Mouse (Mus musculus): ENCODE measurements around the gene Lamb1. TPM values are rescaled to one million over a fixed set of nuclear protein-coding genes. Genes with fewer than 3 reads are reported as not detected.
A peak's percentile ranks its signal among the peaks of the same experiment; 100 is the strongest.

The Lamb1 gene
- polyA plus RNA-seq, 1 experiment from 2014 or later: 60.4 TPM

GRCm38 (mm10) chr12:31314310-31314709 is 49.3 kb downstream of the Lamb1 start:
- Histone ChIP-seq H3K4me2 (no peak overlapping the region), H3K27me3 (no peaks in the 10 kb centered on the region), H3K9ac (replicated peaks) (no peak overlapping the region), H3K4me1 (replicated peaks) (no peaks in the 10 kb centered on the region), H3K36me3 (peaks cover 98% of the 10 kb centered on the region), H3K9me3 (0 out of 2 replicates have a peak, but pooled peaks cover 3% of the 10 kb centered on the region), H3K27ac (no peak overlapping the region), H3K4me3 (replicated peaks) (no peak overlapping the region)
- ATAC-seq (ENCODE audit: insufficient number of reproducible peaks, insufficient read depth, low FRiP score, low TSS enrichment, low read depth): no peak
- WGBS: 95% methylated on average over 7 of the region's 7 CpGs

- no peak overlapping the region for H3K4me2 ChIP-seq
- 0 out of 2 replicates have a peak, but pooled peaks cover 3% of the 10 kb centered on the region for H3K9me3 ChIP-seq
- H3K9ac ChIP-seq (replicated peaks): no peak overlapping the region
- 79% methylated on average over 6 of the region's 6 CpGs for WGBS
- peaks cover 95% of the 10 kb centered on the region for H3K36me3 ChIP-seq
- no peak overlapping the region for H3K4me3 ChIP-seq (replicated peaks)
- no peak for ATAC-seq (ENCODE audit: insufficient number of reproducible peaks, insufficient read depth, low FRiP score, low TSS enrichment, low read depth)
- no peak overlapping the region for H3K27ac ChIP-seq
- H3K4me1 ChIP-seq (replicated peaks): peaks cover 9% of the 10 kb centered on the region; the same call in 1 of the 2 replicates
- H3K27me3 ChIP-seq: no peaks in the 10 kb centered on the region
These were observed 50.9 kb downstream of the Lamb1 start for GRCm38 (mm10) chr12:31315961-31316360.

DNA sequence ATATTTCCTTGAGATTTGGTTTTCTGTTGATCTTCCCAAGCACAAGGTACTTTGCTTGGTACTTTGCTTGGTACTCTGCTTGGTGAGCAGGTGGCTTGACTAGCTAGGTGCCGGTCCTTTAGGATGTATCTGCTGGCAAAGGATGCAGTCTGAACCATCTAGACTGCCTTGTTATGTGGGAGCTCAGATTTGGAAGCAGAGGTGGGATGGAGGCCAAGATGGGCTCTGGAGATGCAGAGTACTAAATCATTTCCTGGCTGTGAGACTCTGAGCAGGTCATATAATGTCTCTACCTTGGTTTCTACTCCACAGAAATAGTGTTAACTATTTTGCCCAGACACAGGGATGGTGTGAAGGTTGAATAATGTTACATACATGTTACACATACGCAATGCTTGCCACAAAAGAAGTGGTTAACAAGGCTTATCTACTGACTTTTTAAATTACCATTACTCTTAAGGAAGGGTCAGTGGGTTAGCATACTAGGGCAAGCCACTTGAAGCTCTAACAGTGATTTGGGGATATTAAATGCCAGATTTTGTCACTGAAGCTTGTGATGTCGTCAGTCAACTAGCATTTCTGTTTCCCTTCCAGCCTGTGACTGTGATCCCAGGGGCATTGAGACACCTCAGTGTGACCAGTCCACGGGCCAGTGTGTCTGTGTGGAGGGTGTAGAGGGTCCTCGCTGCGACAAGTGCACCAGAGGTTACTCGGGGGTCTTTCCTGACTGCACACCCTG is 52.8 kb downstream of the Lamb1 start:
- Histone ChIP-seq H3K4me2 (no peak overlapping the region), H3K9ac (replicated peaks) (no peak overlapping the region), H3K27me3 (no peaks in the 10 kb centered on the region), H3K9me3 (0 out of 2 replicates have a peak, but pooled peaks cover 3% of the 10 kb centered on the region), H3K4me1 (replicated peaks) (peaks cover 17% of the 10 kb centered on the region), H3K36me3 (peaks cover 94% of the 10 kb centered on the region), H3K27ac (no peak overlapping the region), H3K4me3 (replicated peaks) (no peak overlapping the region)
- 94% methylated on average over 7 of the region's 7 CpGs for WGBS
- no peak for ATAC-seq (ENCODE audit: insufficient number of reproducible peaks, insufficient read depth, low FRiP score, low TSS enrichment, low read depth)

DNA sequence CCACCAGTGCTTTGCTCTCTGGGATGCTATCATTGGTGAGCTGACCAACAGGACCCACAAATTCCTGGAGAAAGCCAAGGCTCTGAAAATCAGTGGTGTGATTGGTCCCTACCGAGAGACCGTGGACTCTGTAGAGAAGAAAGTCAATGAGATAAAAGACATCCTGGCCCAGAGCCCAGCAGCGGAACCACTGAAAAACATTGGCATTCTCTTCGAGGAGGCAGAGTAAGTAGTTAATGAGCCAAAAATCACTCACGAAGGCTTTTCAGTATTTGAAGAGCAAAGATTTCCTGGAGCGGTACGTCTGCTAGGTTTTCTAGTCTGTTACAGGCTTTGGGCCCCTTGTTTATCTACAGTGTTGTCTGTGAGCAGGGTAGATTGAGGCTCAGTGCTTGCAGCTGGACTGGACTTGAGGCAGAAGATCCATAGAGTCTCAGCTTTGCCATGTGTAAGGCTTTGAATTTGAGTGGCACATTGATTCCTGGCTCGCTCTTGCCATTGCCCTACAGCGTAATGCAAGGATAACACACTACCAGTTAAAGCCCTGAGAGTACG is 53.5 kb downstream of the Lamb1 start:
- H3K27me3 ChIP-seq: no peaks in the 10 kb centered on the region
- peaks cover 17% of the 10 kb centered on the region for H3K4me1 ChIP-seq (replicated peaks)
- H3K36me3 ChIP-seq: peaks cover 94% of the 10 kb centered on the region
- 0 out of 2 replicates have a peak, but pooled peaks cover 3% of the 10 kb centered on the region for H3K9me3 ChIP-seq
- no peak overlapping the region for H3K9ac ChIP-seq (replicated peaks)
- H3K4me2 ChIP-seq: no peak overlapping the region
- no peak for ATAC-seq (ENCODE audit: insufficient number of reproducible peaks, insufficient read depth, low FRiP score, low TSS enrichment, low read depth)
- WGBS: 91% methylated on average over 10 of the region's 10 CpGs
- H3K4me3 ChIP-seq (replicated peaks): no peak overlapping the region
- no peak overlapping the region for H3K27ac ChIP-seq

DNA sequence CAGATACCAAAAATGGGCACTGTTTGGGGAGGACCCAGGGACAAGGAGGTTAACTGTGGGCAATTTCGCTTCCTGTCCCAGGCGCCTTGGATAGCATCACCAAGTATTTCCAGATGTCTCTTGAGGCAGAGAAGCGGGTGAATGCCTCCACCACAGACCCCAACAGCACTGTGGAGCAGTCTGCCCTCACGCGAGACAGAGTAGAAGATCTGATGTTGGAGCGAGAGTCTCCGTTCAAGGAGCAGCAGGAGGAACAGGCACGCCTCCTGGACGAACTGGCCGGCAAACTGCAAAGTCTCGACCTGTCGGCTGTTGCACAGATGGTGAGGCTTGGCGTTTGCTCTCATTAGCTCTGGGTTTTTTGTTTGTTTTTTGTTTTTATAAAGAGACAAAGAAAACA is 55.8 kb downstream of the Lamb1 start:
- Histone ChIP-seq H3K36me3 (peaks cover 93% of the 10 kb centered on the region), H3K27ac (peak overlapping the region; percentile 84), H3K9ac (replicated peaks) (no peak overlapping the region), H3K4me2 (0 out of 2 replicates have a peak overlapping the region, but pooled peaks have one; percentile 8), H3K27me3 (no peaks in the 10 kb centered on the region), H3K9me3 (no peaks in the 10 kb centered on the region), H3K4me3 (replicated peaks) (no peak overlapping the region), H3K4me1 (replicated peaks) (peaks cover 17% of the 10 kb centered on the region)
- peak; percentile 72; the same call in 1 of the 2 replicates for ATAC-seq (ENCODE audit: insufficient number of reproducible peaks, insufficient read depth, low FRiP score, low TSS enrichment, low read depth)
- WGBS: 43% methylated on average over 13 of the region's 13 CpGs

DNA sequence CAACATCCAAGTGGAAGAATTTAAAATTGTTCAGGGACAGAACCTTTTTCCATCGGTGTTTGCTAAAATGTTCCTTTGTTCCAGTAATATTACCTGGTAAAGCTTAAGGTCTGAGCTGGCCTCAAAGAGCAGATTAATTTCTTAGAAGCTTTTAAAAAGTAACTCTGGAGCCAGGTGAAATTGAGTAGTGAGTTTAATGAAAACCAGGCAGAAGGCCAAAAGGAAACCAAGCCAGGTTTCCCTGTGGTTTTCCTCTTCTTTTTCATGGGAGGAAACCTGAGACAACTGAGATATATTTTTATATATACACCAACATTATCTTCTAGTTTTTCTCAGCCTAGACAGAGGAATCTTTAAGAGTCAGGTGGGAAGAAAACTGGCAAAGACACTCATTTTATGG is 56.5 kb downstream of the Lamb1 start:
- H3K4me1 ChIP-seq (replicated peaks): peaks cover 17% of the 10 kb centered on the region
- no peak overlapping the region for H3K9ac ChIP-seq (replicated peaks)
- ATAC-seq (ENCODE audit: insufficient number of reproducible peaks, insufficient read depth, low FRiP score, low TSS enrichment, low read depth): no peak
- no peaks in the 10 kb centered on the region for H3K27me3 ChIP-seq
- no peaks in the 10 kb centered on the region for H3K9me3 ChIP-seq
- H3K36me3 ChIP-seq: peaks cover 93% of the 10 kb centered on the region
- no peak overlapping the region for H3K4me2 ChIP-seq
- no peak overlapping the region for H3K4me3 ChIP-seq (replicated peaks)
- H3K27ac ChIP-seq: peak overlapping the region; percentile 84
- WGBS: 38% methylated on average over 1 of the region's 1 CpGs

DNA sequence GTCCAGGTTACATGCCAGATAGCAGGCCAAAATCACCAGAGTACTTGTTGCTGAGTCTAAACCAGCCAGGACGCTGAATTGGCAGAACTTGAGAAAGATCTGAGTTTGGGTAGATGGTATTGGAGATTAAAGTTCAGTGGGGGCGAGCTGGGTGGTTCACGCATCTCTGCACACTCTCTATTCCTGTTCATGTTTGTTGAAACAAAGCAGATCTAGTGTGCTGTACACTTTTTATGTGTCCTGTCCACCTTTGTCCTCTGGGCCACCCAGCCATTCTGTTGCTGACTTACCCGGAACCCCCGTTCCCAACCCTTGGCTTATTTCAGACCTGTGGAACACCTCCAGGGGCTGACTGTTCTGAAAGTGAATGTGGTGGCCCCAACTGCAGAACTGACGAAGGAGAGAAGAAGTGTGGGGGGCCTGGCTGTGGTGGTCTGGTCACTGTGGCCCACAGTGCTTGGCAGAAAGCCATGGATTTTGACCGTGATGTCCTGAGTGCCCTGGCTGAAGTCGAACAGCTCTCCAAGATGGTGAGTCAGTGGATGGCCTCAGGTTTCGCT is 58.2 kb downstream of the Lamb1 start:
- ATAC-seq (ENCODE audit: insufficient number of reproducible peaks, insufficient read depth, low FRiP score, low TSS enrichment, low read depth): no peak
- 96% methylated on average over 9 of the region's 9 CpGs for WGBS
- Histone ChIP-seq H3K4me1 (replicated peaks) (peaks cover 17% of the 10 kb centered on the region), H3K27me3 (no peaks in the 10 kb centered on the region), H3K9me3 (no peaks in the 10 kb centered on the region), H3K4me3 (replicated peaks) (no peak overlapping the region), H3K4me2 (no peak overlapping the region), H3K9ac (replicated peaks) (no peak overlapping the region), H3K27ac (no peak overlapping the region), H3K36me3 (peaks cover 92% of the 10 kb centered on the region)

GRCm38 (mm10) chr12:31327139-31327538 is 62.1 kb downstream of the Lamb1 start:
- WGBS: 89% methylated on average over 9 of the region's 9 CpGs
- no peak overlapping the region for H3K9ac ChIP-seq (replicated peaks)
- ATAC-seq (ENCODE audit: insufficient number of reproducible peaks, insufficient read depth, low FRiP score, low TSS enrichment, low read depth): no peak
- no peak overlapping the region for H3K4me2 ChIP-seq
- no peaks in the 10 kb centered on the region for H3K9me3 ChIP-seq
- no peaks in the 10 kb centered on the region for H3K27me3 ChIP-seq
- H3K4me3 ChIP-seq (replicated peaks): no peak overlapping the region
- H3K27ac ChIP-seq: no peak overlapping the region
- peaks cover 88% of the 10 kb centered on the region for H3K36me3 ChIP-seq
- H3K4me1 ChIP-seq (replicated peaks): peaks cover under 1% of the 10 kb centered on the region; the same call in 1 of the 2 replicates

DNA sequence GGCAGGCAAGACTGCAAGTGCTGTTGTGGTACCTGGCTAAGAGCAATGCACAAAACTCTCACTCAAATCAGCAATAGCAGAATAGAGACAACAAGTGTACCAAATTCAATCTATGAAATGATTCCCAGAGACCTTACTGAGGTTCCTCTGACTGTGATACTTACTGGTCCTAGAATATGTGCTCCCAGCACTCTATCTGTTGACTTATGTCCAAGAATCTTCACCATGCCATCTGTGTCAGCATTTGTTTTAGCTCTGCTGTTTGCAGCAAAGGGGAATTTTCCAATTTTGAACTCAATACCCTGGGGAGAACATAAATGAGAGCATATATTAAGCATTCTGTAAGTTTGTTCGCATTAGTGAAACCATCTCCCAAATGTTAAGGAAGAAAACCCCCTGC is 68.2 kb downstream of the Lamb1 start:
- Histone ChIP-seq H3K4me3 (replicated peaks) (no peak overlapping the region), H3K4me2 (no peak overlapping the region), H3K36me3 (peaks cover 84% of the 10 kb centered on the region), H3K9ac (replicated peaks) (no peak overlapping the region), H3K9me3 (no peaks in the 10 kb centered on the region), H3K4me1 (replicated peaks) (no peaks in the 10 kb centered on the region), H3K27ac (no peak overlapping the region), H3K27me3 (no peaks in the 10 kb centered on the region)
- 92% methylated on average over 1 of the region's 1 CpGs for WGBS
- ATAC-seq (ENCODE audit: insufficient number of reproducible peaks, insufficient read depth, low FRiP score, low TSS enrichment, low read depth): no peak

DNA sequence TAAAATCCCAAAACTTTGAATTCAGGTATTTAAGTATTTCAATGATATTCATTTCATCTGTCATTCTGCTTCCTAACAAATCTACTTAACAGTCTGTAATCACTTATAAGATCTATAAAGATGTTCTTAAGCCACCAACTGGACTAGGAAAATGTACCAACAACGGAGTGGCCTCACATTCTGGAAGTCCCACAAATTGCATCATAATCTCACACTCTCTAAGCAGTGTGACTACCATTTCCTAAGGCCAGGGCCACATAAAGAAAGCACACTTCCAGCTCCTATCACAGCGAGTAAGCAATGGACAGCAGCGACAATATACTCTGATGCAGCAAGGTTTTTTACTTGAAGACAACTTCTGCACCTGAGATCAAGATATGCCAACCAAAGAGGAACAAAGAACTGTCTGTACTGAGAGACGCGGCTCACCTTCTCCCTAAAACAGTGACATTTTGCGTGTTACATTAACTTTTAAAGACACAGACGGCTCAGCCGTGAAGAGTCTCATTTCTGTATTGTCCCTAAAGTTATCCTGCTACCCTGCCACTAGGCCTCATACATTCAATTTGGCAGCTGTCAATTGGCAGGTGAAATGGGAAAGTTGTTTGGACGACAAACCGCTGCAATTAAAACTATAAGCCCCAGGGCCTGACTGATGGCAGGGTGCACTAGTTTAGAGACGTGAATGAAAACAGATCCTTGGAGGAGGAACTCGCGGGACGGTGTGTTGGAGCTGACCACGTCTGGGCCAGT is 85.3 kb downstream of the Lamb1 start:
- ATAC-seq (ENCODE audit: insufficient number of reproducible peaks, insufficient read depth, low FRiP score, low TSS enrichment, low read depth): peak; percentile 31; the same call in 1 of the 2 replicates
- Histone ChIP-seq H3K4me3 (replicated peaks) (peak overlapping the region; percentile 97), H3K9me3 (no peaks in the 10 kb centered on the region)

More for the DNA sequence above, 85.3 kb downstream of the Lamb1 start:
- peaks cover 21% of the 10 kb centered on the region for H3K36me3 ChIP-seq
- H3K4me2 ChIP-seq: peak overlapping the region; percentile 89
- H3K4me1 ChIP-seq (replicated peaks): peaks cover 8% of the 10 kb centered on the region
- WGBS: 29% methylated on average over 15 of the region's 15 CpGs
- peak overlapping the region; percentile 95 for H3K9ac ChIP-seq (replicated peaks)
- H3K27me3 ChIP-seq: no peaks in the 10 kb centered on the region
- 0 out of 2 replicates have a peak overlapping the region, but pooled peaks have one; percentile 84 for H3K27ac ChIP-seq

All from limb, embryonic 12.5 days (tissue).